Mouse (Mus musculus) liver, embryonic 14.5 days (tissue): ENCODE data around the gene Ano10. TPM values are rescaled to one million over a fixed set of nuclear protein-coding genes. Genes with fewer than 3 reads are reported as not detected.

ENCODE experiments used
- ATAC-seq: fragments of 200-750 bp; cut with Nextera tagmentation; 2 replicates; pipeline ENCODE4 v1.8.0; 2017; ENCODE audit warnings: moderate number of reproducible peaks, mild to moderate bottlenecking, moderate library complexity; ENCODE audit not compliant: insufficient read depth
- DNase-seq, 3 experiments: peaks; one replicate each; pipeline ENCODE4 v3.0.0-alpha.2; 2012 to 2013; ENCODE audit warnings: low read depth in 3 of 3, low spot score in 3 of 3
- H3K27ac ChIP-seq: fragments of 300-500 bp; sonication (generic); 2 replicates; pipeline ENCODE4 v1.5.1; 2014; ENCODE audit warnings: moderate library complexity, mild to moderate bottlenecking, control low read depth, inconsistent platforms
- H3K27me3 ChIP-seq: fragments of 300-500 bp; sonication (generic); 2 replicates; pipeline ENCODE4 v1.6.1; 2014; ENCODE audit warnings: mild to moderate bottlenecking, low read length, moderate library complexity; ENCODE audit not compliant: control insufficient read depth, insufficient read depth
- H3K36me3 ChIP-seq: fragments of 300-500 bp; sonication (generic); replicated peaks from 2 replicates; pipeline ENCODE4 v1.6.1; 2014; ENCODE audit warnings: low read depth; ENCODE audit not compliant: control insufficient read depth, insufficient read depth
- H3K4me1 ChIP-seq, 2 experiments: fragments of 200-500 bp in 1 of 2; fragments of 300-500 bp in 1 of 2; sonication (generic) in 1 of 2; replicated peaks; 2 replicates each; pipeline ENCODE4 v1.6.1; 2012 to 2014; ENCODE audit warnings: antibody characterized with exemption in 1 of 2, inconsistent platforms in 1 of 2, low read length in 1 of 2; ENCODE audit not compliant: control insufficient read depth in 2 of 2, insufficient read depth in 2 of 2
- H3K4me2 ChIP-seq: fragments of 300-500 bp; sonication (generic); 2 replicates; pipeline ENCODE4 v1.6.1; 2014; ENCODE audit warnings: low read depth, mild to moderate bottlenecking, control low read depth, moderate library complexity
- H3K4me3 ChIP-seq, 2 experiments: fragments of 200-500 bp in 1 of 2; fragments of 300-500 bp in 1 of 2; sonication (generic) in 1 of 2; 2 replicates each; pipeline ENCODE4 v1.5.1; 2012 to 2014; ENCODE audit warnings: low read depth in 2 of 2, low read length in 2 of 2, mild to moderate bottlenecking in 2 of 2, control low read depth in 1 of 2, inconsistent platforms in 1 of 2, moderate library complexity in 1 of 2; ENCODE audit not compliant: insufficient read depth in 1 of 2
- H3K9ac ChIP-seq: fragments of 300-500 bp; sonication (generic); replicated peaks from 2 replicates; pipeline ENCODE4 v1.6.1; 2014; ENCODE audit warnings: mild to moderate bottlenecking, control low read depth, moderate library complexity
- H3K9me3 ChIP-seq: fragments of 300-500 bp; sonication (generic); 2 replicates; pipeline ENCODE4 v1.6.1; 2016; ENCODE audit warnings: low read length, mixed read lengths; ENCODE audit not compliant: control insufficient read depth
- CTCF ChIP-seq: IDR thresholded peaks from 2 replicates; pipeline ENCODE4 v1.5.1; 2016; ENCODE audit warnings: antibody characterized with exemption, low read depth, control low read depth
- EP300 ChIP-seq: IDR thresholded peaks from 2 replicates; pipeline ENCODE4 v1.6.1; 2016; ENCODE audit warnings: antibody characterized with exemption, low read depth
- WGBS: fragments of 180-500 bp; shearing (Covaris S2); extraction: QIAGEN DNeasy Blood & Tissue Kit; methylation state at CpG from one replicate; pipeline ENCODE4 v1.1.7; 2014; ENCODE audit not compliant: insufficient replicate concordance; 5-methylcytosine and 5-hydroxymethylcytosine counted together
- polyA plus RNA-seq, 2 experiments: library from polyadenylated mRNA; depleted of rRNA in 1 of 2; stranded (reverse) in 1 of 2; unstranded in 1 of 2; fragments of >200 nt; fragmentation: Nextera tagmentation in 1 of 2; extraction: Ambion mirVana in 1 of 2; gene quantifications; 2 replicates each; pipeline versions ENCODE4 v1.2.1 to v1.2.3; 2012 to 2014

The Ano10 gene
- polyA plus RNA-seq, 2 experiments, result 6.9 to 11.4 TPM

DNA sequence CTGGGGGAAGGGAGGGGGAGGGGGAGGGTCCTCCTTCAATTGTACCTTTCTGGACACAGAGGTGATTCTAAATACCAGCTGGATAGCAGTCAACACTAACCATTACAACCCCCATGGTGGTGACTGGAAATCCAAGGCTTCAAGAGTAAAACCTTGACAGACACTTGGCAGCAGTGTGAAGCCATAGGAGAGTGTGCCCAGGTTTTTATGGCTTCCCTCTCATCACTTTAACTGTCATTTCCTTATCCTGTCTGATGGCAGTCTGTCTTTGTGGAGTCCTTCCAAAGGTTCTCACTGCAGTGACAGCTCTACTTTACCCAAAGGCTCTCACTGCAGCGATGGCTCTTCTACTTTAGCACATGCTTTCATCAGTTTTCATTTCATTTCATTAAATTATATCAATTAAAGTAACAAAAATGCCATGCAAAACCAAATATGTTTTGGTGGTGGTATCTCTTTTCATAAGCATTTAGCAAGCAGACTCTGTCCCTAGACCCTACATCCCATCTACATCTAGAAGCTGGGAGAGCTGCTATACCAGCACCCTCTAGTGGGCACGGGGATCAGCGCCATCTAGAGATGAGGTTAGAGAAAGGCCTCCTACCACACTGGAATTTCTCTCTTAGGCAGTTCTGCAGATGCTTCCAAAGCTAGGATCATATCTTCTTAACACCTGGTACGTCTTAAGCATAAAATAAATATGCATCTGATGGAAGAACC lies 50.0 kb downstream of the Ano10 start:
- Histone ChIP-seq H3K9ac (no peak overlapping the region), H3K27me3 (no peaks in the 10 kb centered on the region), H3K36me3 (no peaks in the 10 kb centered on the region), H3K27ac (no peak overlapping the region), H3K4me2 (no peak overlapping the region), H3K4me1 (0 out of 4 replicates have a peak, but pooled peaks cover 0 to 2% of the 10 kb centered on the region in 2 experiments), H3K9me3 (no peaks in the 10 kb centered on the region), H3K4me3 (no peak overlapping the region)
- TF ChIP-seq CTCF (peak; percentile 62), EP300 (no peak)
- ATAC-seq, result no peak
- DNase-seq, result peak in 2 of 3 experiments; percentile 7 to 10
- 22% methylated on average over 4 of the region's 4 CpGs for WGBS

DNA sequence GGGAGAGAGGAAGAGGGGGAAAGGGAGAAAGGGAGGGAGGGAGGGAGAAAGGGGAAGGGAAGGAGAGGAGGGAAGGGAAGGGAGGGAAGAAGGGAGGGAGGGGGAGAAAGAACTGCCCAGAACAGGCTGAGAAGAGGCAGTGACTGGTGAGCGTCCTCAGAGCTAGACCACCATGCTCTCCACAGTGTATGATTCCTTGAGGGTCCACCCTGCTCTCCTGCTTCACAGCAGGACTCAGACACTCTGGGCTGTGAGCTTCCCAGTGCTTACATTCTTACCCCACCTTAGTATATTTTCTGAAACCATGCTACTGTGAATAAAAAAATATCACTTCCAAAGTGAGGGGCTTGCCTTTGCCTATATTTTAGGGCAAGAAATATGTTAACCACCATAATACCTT lies 50.9 kb downstream of the Ano10 start:
- H3K4me1 ChIP-seq, result 0 out of 4 replicates have a peak, but pooled peaks cover 0 to 2% of the 10 kb centered on the region in 2 experiments
- no peak overlapping the region for H3K4me3 ChIP-seq
- no peak overlapping the region for H3K4me2 ChIP-seq
- no peaks in the 10 kb centered on the region for H3K9me3 ChIP-seq
- DNase-seq (no peak), ATAC-seq (no peak)
- no peak overlapping the region for H3K27ac ChIP-seq
- TF ChIP-seq EP300 (no peak), CTCF (no peak)
- H3K9ac ChIP-seq, result no peak overlapping the region
- no peaks in the 10 kb centered on the region for H3K27me3 ChIP-seq
- WGBS, result 33% methylated on average over 1 of the region's 1 CpGs
- H3K36me3 ChIP-seq, result no peaks in the 10 kb centered on the region

DNA sequence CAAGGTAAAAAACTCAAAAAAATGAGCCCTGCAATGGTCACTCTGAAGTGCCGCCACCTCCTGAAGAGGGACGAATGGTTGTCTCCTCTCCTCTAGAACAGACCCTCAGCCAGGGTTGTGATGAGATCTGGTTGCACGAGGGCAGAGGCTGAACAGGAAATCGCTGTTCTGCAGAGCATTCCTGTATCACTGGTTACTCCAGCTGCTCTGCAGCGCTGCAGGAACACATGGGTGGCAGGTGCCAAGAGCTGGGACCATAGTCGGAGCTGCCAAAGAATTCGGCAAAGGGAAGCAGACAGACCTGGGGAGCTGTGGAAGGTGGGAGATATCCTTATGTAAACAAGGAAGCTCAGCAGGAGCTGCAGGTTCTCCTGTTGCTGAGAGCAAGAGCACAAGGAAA lies 51.4 kb downstream of the Ano10 start:
- Histone ChIP-seq H3K27me3 (no peaks in the 10 kb centered on the region), H3K9ac (no peak overlapping the region), H3K4me3 (no peak overlapping the region), H3K27ac (no peak overlapping the region), H3K36me3 (no peaks in the 10 kb centered on the region), H3K4me2 (no peak overlapping the region), H3K9me3 (no peaks in the 10 kb centered on the region), H3K4me1 (0 out of 4 replicates have a peak, but pooled peaks cover 0 to 4% of the 10 kb centered on the region in 2 experiments)
- 5% methylated on average over 7 of the region's 7 CpGs for WGBS
- TF ChIP-seq CTCF (no peak), EP300 (no peak)
- ATAC-seq (no peak), DNase-seq (no peak)

DNA sequence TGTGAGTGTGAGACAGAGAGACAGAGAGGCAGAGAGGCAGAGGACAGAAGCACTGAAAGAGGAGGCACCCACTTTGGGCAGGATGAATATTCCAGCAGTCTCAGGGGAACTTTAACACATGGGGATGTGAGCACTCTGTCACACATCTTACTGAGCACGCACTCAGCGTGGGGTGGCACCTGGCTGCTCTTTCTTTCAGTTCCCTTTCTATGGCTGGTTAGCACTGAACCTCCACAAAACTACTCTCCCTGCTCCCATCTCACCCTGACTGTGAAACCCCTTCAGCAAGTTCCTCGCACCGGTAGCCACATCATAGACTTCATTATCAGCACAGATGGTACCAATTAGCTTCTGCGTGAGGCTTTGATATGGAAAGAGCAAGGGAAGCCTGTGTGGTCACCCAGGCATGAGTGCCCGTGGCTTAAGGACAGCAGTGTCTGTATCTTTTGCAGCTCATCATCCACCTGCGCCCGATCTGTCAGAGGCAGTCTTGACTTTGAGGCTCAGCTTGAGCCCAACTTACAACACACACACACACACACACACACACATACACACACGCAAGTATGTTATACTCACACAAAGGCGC lies 52.3 kb downstream of the Ano10 start:
- ATAC-seq (no peak), DNase-seq (no peak)
- Histone ChIP-seq H3K4me1 (0 out of 4 replicates have a peak, but pooled peaks cover 0 to 4% of the 10 kb centered on the region in 2 experiments), H3K4me3 (no peak overlapping the region), H3K9ac (no peak overlapping the region), H3K36me3 (no peaks in the 10 kb centered on the region), H3K4me2 (no peak overlapping the region), H3K9me3 (no peaks in the 10 kb centered on the region), H3K27ac (no peak overlapping the region), H3K27me3 (no peaks in the 10 kb centered on the region)
- 43% methylated on average over 10 of the region's 10 CpGs for WGBS
- TF ChIP-seq CTCF, result no peak
- TF ChIP-seq EP300, result no peak

DNA sequence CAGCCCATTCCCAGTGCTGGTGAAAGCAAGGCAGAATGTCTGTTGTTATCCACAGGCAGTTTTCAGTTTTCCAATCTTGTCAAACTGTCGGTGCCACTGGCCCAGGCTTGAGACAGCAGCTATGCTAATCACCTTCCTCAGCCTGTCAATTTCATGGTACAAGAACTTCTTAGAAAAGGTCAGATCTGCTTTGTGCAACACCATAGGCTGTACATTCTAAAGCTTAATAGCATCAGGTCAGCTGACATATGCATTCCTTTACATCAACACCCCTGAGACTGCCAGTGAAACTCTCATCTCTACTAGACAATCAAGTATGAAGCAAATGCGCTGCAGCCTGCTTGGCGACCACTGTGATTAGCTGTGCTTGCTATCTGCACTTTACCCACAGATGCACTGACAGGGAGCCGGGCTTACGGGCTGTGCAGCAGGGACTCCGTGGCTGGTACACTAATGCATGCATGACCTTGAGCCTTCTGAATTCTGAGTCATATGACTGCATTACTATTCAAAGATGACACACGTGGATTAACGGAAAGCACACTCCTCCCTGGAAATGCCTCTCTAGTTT lies 53.5 kb downstream of the Ano10 start:
- no peak for TF ChIP-seq CTCF
- no peak for TF ChIP-seq EP300
- Histone ChIP-seq H3K4me3 (no peak overlapping the region), H3K9ac (no peak overlapping the region), H3K36me3 (no peaks in the 10 kb centered on the region), H3K27ac (no peak overlapping the region), H3K4me1 (0 out of 4 replicates have a peak, but pooled peaks cover 0 to 4% of the 10 kb centered on the region in 2 experiments), H3K4me2 (no peak overlapping the region), H3K27me3 (no peaks in the 10 kb centered on the region), H3K9me3 (no peaks in the 10 kb centered on the region)
- ATAC-seq (no peak), DNase-seq (no peak)
- WGBS, result 52% methylated on average over 8 of the region's 8 CpGs
